Mouse (Mus musculus) liver, embryonic 11.5 days (tissue): ENCODE measurements around the gene Arhgap19. TPM values are rescaled to one million over a fixed set of nuclear protein-coding genes. Genes with fewer than 3 reads are reported as not detected.

ENCODE experiments used
- ATAC-seq: fragments of 200-750 bp; cut with Nextera tagmentation; replicated peaks from 2 replicates; pipeline ENCODE4 v1.8.0; 2017; ENCODE audit warnings: moderate number of reproducible peaks, mild to moderate bottlenecking, moderate TSS enrichment, moderate library complexity; ENCODE audit not compliant: low FRiP score
- DNase-seq: peaks from one replicate; pipeline ENCODE4 v3.0.0-alpha.2; 2017; ENCODE audit warnings: low spot score
- H3K27ac ChIP-seq: fragments of 300-500 bp; sonication (generic); 2 replicates; pipeline ENCODE4 v1.5.1; 2014; ENCODE audit warnings: mild to moderate bottlenecking, low read depth, low read length, control low read depth
- H3K27me3 ChIP-seq: fragments of 300-500 bp; sonication (generic); replicated peaks from 2 replicates; pipeline ENCODE4 v1.6.1; 2014; ENCODE audit warnings: low read length, mixed read lengths; ENCODE audit not compliant: control insufficient read depth, insufficient read depth
- H3K36me3 ChIP-seq: fragments of 300-500 bp; sonication (generic); 2 replicates; pipeline ENCODE4 v1.6.1; 2014; ENCODE audit warnings: mild to moderate bottlenecking, low read length, moderate library complexity, mixed read lengths; ENCODE audit not compliant: control insufficient read depth, insufficient read depth
- H3K4me1 ChIP-seq: fragments of 300-500 bp; sonication (generic); replicated peaks from 2 replicates; pipeline ENCODE4 v1.6.1; 2014; ENCODE audit warnings: low read length, mixed read lengths; ENCODE audit not compliant: control insufficient read depth, insufficient read depth
- H3K4me2 ChIP-seq: fragments of 300-500 bp; sonication (generic); 2 replicates; pipeline ENCODE4 v1.6.1; 2014; ENCODE audit warnings: mild to moderate bottlenecking, control low read depth, moderate library complexity
- H3K4me3 ChIP-seq: fragments of 300-500 bp; sonication (generic); 2 replicates; pipeline ENCODE4 v1.5.1; 2014; ENCODE audit warnings: low read depth, low read length, control low read depth
- H3K9ac ChIP-seq: fragments of 300-500 bp; sonication (generic); 2 replicates; pipeline ENCODE4 v1.6.1; 2014; ENCODE audit warnings: low read depth, low read length, control low read depth
- H3K9me3 ChIP-seq: fragments of 300-500 bp; sonication (generic); 2 replicates; pipeline ENCODE4 v1.6.1; 2016; ENCODE audit warnings: low read length, inconsistent platforms, mixed read lengths; ENCODE audit not compliant: control insufficient read depth
- WGBS: fragments of 180-500 bp; shearing (Covaris S2); extraction: QIAGEN DNeasy Blood & Tissue Kit; methylation state at CpG from one replicate; pipeline ENCODE4 v1.1.7; 2014; 5-methylcytosine and 5-hydroxymethylcytosine counted together
- polyA plus RNA-seq: library from polyadenylated mRNA; unstranded; fragments of >200 nt; fragmentation: Nextera tagmentation; extraction: Ambion mirVana; gene quantifications from 2 replicates; pipeline ENCODE4 v1.2.1, GENCODE M21; 2014

Gene Arhgap19
- polyA plus RNA-seq, 1 experiment from 2014 or later: 55.6 TPM

DNA sequence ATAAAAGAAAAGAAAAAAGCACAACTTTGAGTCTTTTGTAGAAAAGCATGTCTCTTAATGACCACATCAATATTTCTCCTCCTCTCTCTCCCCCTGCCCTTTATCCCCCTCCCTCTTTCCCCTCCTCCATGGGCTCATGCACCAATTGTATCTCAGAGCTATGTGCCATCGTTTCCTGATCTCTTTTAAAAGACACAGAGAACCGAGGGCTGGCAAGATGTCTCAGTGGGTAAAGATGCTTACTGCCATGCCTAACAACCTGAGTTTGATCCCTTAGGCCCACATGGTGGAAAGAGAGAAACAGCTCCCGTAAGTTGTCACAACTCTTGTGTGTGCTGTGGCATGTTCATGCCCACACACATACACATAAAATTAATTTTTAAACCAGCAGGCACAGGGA lies 34.9 kb upstream of the Arhgap19 start:
- Histone ChIP-seq H3K4me2 (peak overlapping the region; percentile 61), H3K27ac (peak overlapping the region; percentile 99)
- WGBS: 44% methylated on average over 3 of the region's 3 CpGs

DNA sequence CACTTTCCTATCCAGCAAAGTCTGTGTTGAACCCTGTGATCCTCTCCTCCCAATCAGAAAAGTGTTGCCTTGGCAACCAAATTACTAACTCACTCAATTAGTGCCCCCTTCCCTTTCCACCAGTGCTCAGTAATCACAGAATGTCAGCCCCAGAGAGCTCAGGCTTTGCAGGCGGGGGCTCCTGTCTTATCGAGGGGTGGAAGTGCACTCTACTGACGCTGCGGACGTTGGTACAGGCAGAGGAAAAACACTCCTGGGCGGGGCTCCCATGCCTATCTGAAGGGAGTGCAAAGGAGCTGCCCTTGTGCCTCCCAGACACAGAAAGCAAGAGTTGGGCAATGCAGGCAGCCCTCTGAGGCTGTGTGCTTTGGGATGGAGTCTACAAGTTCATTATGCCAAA lies 34.0 kb upstream of the Arhgap19 start:
- H3K4me2 ChIP-seq: peak overlapping the region; percentile 61
- DNase-seq (peak; percentile 80), ATAC-seq (peak; percentile 90)
- H3K9ac ChIP-seq: peak overlapping the region; percentile 56; the same call in 1 of the 2 replicates
- peak overlapping the region; percentile 99 for H3K27ac ChIP-seq
- H3K4me3 ChIP-seq: peak overlapping the region; percentile 26
- WGBS: under 1% methylated on average over 6 of the region's 6 CpGs
- H3K27me3 ChIP-seq: no peaks in the 10 kb centered on the region
- H3K9me3 ChIP-seq: no peaks in the 10 kb centered on the region
- peaks cover 68% of the 10 kb centered on the region for H3K4me1 ChIP-seq
- H3K36me3 ChIP-seq: no peaks in the 10 kb centered on the region

More for the DNA sequence above, 34.9 kb upstream of the Arhgap19 start:
- H3K9me3 ChIP-seq: no peaks in the 10 kb centered on the region
- H3K36me3 ChIP-seq: no peaks in the 10 kb centered on the region
- ATAC-seq (no peak), DNase-seq (no peak)
- peak overlapping the region; percentile 9; the same call in 1 of the 2 replicates for H3K4me3 ChIP-seq
- H3K9ac ChIP-seq: peak overlapping the region; percentile 56; the same call in 1 of the 2 replicates
- H3K4me1 ChIP-seq: peaks cover 71% of the 10 kb centered on the region
- H3K27me3 ChIP-seq: no peaks in the 10 kb centered on the region

DNA sequence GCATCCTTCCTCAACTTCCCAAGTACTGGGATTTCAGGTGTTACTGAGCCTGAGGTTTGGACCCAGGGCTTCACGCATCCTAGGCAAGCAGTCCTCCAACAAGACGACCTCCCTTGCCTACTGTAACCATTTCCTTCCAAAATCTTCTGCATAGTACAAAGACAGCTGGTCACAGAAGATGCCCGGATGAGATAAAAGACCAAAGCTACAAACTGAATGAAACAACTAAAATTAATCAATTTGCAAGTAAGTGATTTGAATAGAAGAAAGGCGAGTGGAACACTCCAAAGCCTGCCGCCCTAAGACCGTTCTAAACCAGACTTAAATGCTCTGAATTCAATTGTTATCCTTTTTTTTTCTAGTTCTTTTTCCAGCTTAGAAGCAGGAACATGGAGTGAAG lies 33.6 kb upstream of the Arhgap19 start:
- ATAC-seq (no peak), DNase-seq (no peak)
- Histone ChIP-seq H3K4me2 (peak overlapping the region; percentile 61), H3K9me3 (no peaks in the 10 kb centered on the region), H3K36me3 (no peaks in the 10 kb centered on the region), H3K4me1 (peaks cover 68% of the 10 kb centered on the region), H3K27me3 (no peaks in the 10 kb centered on the region), H3K4me3 (peak overlapping the region; percentile 26; the same call in 1 of the 2 replicates), H3K9ac (0 out of 2 replicates have a peak overlapping the region, but pooled peaks have one; percentile 22), H3K27ac (peak overlapping the region; percentile 99)
- 46% methylated on average over 6 of the region's 6 CpGs for WGBS

DNA sequence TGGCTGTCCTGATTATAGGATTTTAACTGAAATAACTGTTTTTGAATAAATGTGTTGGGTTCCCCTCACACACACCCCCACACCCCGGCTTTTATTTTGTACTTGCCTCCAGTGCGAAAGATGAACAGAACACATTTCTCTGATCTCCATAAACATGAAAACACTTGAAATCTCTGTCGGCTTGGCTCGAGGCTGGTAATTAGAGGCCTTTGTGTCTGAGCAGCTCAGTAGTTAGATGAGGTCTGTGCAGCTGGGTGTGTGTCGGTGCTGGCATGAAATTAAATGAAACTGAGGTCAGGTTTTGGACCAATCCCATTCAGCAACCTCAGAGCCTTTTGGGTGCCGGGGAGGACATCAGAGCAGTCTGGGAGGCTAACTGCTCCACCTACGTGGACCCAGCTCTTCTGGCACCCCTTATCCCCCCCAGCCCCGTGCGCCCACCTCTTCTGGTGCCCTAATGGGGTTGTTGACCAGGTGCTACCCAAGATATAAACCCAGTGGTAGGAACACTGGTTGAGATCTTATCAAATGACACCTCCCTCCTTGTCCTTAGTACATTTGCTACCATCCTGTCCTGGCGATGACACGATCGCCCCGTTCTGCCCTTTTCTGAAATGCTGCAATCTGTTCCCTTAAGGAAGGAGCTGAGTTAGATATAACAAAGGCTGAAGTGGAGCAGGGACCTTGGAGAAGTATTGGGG lies 30.8 kb upstream of the Arhgap19 start:
- Histone ChIP-seq H3K36me3 (no peaks in the 10 kb centered on the region), H3K4me1 (peaks cover 56% of the 10 kb centered on the region), H3K9ac (peak overlapping the region; percentile 44; the same call in 1 of the 2 replicates), H3K4me2 (peak overlapping the region; percentile 97), H3K27ac (no peak overlapping the region; the same call in 1 of the 2 replicates), H3K9me3 (no peaks in the 10 kb centered on the region), H3K27me3 (no peaks in the 10 kb centered on the region), H3K4me3 (peak overlapping the region; percentile 83; the same call in 1 of the 2 replicates)
- DNase-seq (no peak), ATAC-seq (no peak)
- 67% methylated on average over 13 of the region's 13 CpGs for WGBS

DNA sequence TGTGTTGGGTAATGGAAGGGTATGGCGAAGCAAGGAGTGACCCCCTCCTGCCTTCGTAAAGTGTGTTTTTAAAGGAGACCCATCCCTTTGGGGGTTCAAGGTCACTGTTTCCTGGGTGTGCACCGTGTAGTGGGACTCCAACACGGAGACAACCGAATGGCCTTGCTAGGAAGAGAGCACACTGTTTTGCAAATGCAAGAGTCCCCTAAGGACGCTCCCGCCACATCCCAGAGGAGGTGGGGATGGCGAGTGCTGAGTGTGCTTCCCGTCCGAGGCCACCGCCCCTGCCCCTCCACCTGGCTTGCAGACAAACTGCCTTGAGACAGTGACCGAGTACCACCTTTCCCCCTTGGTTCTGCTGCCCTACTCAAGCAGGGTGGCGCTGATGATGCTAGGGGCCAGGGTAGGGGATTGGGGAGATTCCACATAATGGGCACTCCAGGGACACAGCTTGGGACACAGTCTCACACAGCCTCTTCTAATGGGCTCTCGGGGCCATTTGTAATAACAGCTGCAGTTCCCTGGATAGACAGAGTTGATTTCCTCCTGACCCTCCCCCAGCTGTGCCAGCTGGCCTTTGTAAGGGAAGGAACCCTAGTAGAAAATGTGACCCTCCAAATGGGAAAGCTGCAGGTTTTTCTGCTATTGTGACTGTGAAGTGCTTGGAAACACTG lies 30.0 kb upstream of the Arhgap19 start:
- peak overlapping the region; percentile 58 for H3K27ac ChIP-seq
- WGBS: 10% methylated on average over 14 of the region's 14 CpGs
- H3K27me3 ChIP-seq: no peaks in the 10 kb centered on the region
- peak overlapping the region; percentile 92 for H3K9ac ChIP-seq
- peak overlapping the region; percentile 97 for H3K4me2 ChIP-seq
- H3K4me1 ChIP-seq: peaks cover 48% of the 10 kb centered on the region
- no peak for DNase-seq
- no peaks in the 10 kb centered on the region for H3K9me3 ChIP-seq
- H3K36me3 ChIP-seq: no peaks in the 10 kb centered on the region
- peak overlapping the region; percentile 83 for H3K4me3 ChIP-seq
- no peak for ATAC-seq

DNA sequence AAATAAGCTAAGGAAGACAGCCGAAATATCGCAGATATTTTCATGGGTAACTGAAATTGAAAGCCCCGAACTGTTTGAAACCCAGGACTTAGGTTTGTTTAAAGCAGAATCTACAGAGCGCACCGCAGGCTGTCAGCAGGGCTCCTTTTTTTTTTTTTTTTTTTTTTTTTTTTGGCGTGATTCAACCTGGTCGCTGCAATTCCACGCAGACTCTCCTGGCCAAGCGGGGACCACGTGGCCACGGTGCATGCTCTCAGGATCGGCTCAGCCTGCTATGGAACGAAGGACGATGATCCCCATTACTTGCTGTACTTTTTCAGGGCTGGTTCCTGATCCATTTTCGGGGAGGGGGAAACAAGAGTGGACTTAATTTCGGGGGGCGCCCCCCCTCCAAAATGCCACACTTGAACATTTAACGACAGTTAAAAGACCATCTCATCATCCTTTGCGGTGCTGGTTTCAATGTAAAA lies 29.3 kb upstream of the Arhgap19 start:
- H3K27ac ChIP-seq: peak overlapping the region; percentile 83
- peak overlapping the region; percentile 92 for H3K9ac ChIP-seq
- H3K36me3 ChIP-seq: no peaks in the 10 kb centered on the region
- DNase-seq (no peak), ATAC-seq (no peak)
- H3K9me3 ChIP-seq: no peaks in the 10 kb centered on the region
- peak overlapping the region; percentile 97 for H3K4me2 ChIP-seq
- WGBS: under 1% methylated on average over 19 of the region's 19 CpGs
- peak overlapping the region; percentile 83 for H3K4me3 ChIP-seq
- H3K27me3 ChIP-seq: no peaks in the 10 kb centered on the region
- H3K4me1 ChIP-seq: peaks cover 41% of the 10 kb centered on the region

DNA sequence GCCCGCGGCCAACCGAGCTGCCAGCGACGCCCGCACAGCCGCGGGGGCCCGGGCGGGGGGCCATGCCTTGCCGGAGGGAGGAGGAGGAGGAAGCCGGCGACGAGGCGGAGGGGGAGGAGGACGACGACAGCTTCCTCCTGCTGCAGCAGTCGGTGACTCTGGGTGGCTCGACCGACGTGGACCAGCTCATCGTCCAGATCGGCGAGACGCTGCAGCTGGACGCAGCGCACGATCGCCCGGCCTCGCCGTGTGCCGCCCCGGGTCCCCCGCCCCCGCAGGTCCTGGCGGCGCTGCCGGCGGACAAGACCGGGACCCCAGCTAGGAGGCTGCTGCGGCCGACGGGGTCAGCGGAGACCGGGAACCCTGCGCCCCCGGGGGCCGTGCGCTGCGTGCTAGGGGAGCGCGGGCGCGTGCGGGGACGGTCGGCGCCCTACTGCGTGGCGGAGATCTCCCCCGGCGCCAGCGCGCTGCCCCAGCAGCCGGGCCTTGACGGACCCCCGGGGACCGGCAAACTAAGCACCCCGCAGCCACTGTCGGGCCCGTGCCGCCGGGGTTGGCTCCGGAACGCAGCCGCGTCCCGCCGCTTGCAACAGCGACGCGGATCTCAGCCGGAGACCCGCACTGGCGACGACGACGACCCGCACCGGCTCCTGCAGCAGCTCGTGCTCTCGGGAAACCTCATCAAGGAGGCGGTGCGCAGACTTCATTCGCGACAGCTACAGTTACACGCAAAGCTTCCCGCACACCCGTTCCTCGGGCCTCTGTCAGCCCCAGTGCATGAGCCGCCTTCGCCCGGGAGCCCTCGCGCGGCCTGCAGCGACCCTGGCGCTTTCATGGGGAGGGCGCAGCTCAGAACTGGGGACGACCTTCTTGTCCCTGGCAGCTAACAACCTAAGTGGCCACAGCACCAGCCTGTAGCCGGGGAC lies 28.5 kb upstream of the Arhgap19 start:
- Histone ChIP-seq H3K9me3 (no peaks in the 10 kb centered on the region), H3K4me3 (peak overlapping the region; percentile 83), H3K4me2 (peak overlapping the region; percentile 97), H3K27ac (peak overlapping the region; percentile 83), H3K9ac (peak overlapping the region; percentile 92), H3K36me3 (no peaks in the 10 kb centered on the region), H3K4me1 (peaks cover 33% of the 10 kb centered on the region), H3K27me3 (no peaks in the 10 kb centered on the region)
- ATAC-seq (peak; percentile 50), DNase-seq (peak; percentile 83)
- 0% methylated on average over 102 of the region's 112 CpGs for WGBS
